Mouse (Mus musculus): Measurements from ENCODE around the gene Nr5a2.

The Nr5a2 gene

DNA sequence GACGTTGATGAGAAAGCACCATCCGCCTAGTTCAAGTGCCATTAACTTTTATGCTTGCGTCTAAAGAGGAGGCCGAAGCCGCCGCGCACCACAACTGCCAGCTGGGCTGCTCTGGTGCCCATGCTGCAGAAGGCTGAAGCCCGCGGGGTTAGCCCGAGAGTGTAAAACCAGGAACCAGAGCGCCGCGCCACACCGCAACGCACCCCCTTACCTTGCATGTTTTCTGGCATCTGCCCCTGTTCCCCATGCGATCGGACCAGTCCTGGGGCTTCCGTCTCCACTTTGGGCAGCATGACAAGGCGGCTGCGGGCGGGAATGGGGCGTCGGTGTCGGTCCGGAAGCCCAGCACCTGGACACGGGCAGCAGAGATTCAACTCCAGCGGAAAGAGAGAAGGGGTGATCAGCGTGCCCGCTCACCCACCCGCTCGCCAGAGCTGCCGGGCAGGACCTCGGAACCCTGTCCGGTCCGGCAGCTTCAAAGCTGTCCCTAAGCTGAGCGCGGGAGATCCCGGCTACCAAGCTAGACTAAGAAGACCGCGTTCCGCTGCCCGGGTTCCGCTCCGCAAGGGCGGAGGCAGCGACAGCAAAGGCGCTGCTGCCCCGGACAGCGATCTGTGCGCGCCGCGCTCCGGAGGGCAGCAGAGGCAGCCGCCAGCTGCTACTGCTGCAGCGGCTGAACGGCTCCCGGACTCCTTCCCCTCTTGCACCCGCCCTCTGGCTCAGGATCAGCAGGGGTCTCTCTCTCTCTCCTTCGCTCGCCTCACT lies 11.6 kb downstream of the Nr5a2 start:
- DNase-seq (ENCODE audit: low read depth, low spot score), result no peak

DNA sequence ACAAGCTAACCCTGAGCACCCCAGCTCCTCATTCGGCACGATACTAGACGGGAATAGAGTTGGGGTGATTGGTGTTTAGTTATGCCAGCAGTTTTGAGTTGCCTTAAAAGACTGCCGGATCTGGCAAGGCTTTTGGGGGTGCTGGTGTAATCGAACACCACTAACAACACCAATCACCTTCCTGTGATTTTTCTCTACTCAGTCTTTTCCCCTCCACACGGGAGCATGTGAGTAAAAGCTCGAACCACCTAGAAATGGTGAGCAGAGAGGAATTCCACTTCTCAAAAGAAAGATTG lies 12.2 kb downstream of the Nr5a2 start:
- DNase-seq (ENCODE audit: low read depth, low spot score), result no peak

GRCm38 (mm10) chr1:136947394-136948126 lies 12.7 kb downstream of the Nr5a2 start:
- no peak for DNase-seq (ENCODE audit: low read depth, low spot score)

DNA sequence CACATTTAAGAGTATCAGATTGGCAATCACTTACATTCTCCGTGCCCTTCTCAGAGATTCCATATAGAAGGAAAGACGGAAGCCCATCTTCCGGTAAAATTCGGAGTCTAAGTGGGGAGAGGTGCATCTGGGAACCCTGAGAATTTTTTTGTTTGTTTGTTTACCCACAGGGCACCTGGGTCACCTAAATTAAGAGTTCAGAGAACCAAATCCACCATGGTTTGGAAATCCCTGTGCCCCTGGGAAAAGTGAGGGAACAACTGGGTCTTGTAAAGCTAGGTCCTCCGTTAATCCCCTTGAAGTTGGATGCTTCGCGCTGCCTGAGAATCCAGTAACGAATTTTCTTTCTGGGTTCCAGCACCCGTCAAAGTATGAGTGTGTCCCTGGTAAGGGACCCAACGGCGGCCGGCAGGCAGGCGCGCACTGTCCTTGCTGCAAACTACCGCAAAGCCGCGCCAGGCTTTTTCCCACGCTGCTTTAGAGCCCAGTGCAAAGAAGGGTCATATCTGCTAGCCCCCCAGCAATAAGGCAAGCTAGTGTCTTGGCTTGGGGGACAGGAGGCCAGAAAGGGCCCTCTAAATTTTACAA lies 13.3 kb downstream of the Nr5a2 start:
- DNase-seq (ENCODE audit: low read depth, low spot score), result no peak

DNA sequence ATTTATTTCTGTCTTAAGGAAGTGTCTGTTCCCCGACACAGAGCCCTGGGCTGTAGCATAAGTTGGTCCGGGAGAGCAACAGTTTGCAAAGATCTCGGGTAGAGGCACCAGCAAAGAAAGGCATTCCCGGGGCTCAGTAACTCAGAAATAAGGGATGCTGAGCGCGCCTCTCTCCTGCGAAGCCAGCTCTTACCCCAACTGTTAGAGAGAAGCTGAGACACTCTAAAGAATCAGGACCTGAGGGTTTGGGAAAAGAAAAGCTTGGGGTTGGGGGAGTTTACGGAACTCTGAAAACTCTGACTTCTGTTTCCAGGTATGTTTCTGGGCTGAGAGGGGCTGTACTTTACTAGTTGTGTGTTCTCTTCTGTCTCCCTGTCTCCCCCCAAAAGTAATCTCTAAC lies 13.8 kb downstream of the Nr5a2 start:
- no peak for DNase-seq (ENCODE audit: low read depth, low spot score)

- DNase-seq (ENCODE audit: low read depth, low spot score), result no peak
Measured at GRCm38 (mm10) chr1:136945876-136946275, 14.4 kb downstream of the Nr5a2 start.

- DNase-seq (ENCODE audit: low read depth, low spot score), result no peak
Measured at GRCm38 (mm10) chr1:136945426-136945825, 14.8 kb downstream of the Nr5a2 start.

- no peak for DNase-seq (ENCODE audit: low read depth, low spot score)
Measured at GRCm38 (mm10) chr1:136940603-136941002, 19.6 kb downstream of the Nr5a2 start.

GRCm38 (mm10) chr1:136939220-136939619 lies 21.0 kb downstream of the Nr5a2 start:
- no peak for DNase-seq (ENCODE audit: low read depth, low spot score)

DNA sequence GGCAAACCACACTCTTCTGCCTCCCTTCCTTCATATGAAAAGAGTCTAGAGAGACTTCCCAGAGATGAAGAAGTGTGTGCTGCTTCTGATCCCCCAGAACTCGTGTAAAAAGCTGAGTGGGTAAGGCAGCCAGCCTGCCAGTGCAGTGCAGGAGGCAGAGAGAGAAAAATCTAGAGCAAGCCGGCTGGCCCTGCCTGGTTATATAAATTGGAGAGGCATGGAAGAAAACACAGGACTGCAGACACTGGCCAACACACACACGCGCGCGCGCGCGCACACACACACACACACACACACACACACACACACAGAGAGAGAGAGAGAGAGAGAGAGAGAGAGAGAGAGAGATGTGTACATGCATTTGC lies 24.3 kb downstream of the Nr5a2 start:
- DNase-seq (ENCODE audit: low read depth, low spot score), result no peak

- DNase-seq (ENCODE audit: low read depth, low spot score), result no peak
Measured at GRCm38 (mm10) chr1:136935316-136935959, 24.8 kb downstream of the Nr5a2 start.

GRCm38 (mm10) chr1:136934051-136934450 lies 26.2 kb downstream of the Nr5a2 start:
- no peak for DNase-seq (ENCODE audit: low read depth, low spot score)

DNA sequence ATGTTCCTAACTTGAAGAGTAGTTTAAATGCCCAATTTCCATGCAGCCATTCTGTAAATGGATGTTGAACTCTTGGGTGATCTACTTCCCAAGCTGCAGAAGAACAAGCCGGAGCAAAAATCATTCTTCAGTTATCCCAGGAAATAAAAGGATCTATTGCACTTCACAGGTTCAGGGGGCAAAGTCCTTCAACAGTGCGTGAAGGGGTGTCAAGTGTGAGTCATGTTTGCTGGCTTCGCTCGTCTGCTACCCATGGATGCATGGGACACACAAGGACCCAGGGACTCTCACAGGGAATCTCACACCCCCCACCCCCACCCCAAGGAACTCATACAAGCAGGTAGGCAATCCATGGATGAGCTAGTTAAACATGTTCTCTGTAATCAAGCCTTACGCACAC lies 29.2 kb downstream of the Nr5a2 start:
- no peak for DNase-seq (ENCODE audit: low read depth, low spot score)

DNA sequence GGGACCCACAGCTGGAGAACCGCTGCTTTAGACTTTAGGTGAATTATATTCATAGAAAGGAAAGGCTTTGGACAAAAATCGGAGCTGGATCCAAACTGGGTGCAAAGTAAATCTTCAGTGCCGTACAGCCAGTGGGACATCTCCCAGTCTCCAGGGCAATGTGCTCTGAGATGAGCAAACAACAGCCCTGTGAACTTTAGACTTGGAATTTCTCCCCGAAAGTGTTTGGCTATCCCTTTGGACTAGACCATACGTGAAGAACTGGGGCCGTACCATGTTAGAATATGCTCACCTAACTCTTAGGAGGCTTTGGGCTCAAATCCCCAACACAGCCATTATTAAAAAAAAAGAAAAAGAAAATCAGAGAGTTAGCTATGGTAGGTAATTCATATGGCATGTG lies 30.5 kb downstream of the Nr5a2 start:
- no peak for DNase-seq (ENCODE audit: low read depth, low spot score)

DNA sequence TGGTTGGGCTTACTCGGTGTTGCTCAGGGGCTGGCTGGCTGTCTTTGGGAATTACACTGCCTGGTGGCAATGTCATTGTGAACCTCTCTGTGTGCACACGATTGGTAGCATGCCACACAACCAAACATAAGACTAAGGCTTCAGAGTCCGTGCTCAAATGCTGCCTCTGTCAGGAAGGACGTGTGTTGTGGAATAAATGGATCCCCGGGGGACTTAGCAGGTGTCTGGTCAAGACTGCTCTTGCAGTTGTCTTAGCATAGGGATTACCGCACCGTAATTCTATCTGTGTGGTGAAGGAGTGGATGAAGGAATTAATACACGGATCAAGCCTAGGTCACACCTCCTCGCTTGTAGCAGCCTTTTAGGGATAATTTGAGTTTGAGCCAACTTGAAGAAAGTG lies 32.8 kb downstream of the Nr5a2 start:
- DNase-seq (ENCODE audit: low read depth, low spot score), result no peak

DNA sequence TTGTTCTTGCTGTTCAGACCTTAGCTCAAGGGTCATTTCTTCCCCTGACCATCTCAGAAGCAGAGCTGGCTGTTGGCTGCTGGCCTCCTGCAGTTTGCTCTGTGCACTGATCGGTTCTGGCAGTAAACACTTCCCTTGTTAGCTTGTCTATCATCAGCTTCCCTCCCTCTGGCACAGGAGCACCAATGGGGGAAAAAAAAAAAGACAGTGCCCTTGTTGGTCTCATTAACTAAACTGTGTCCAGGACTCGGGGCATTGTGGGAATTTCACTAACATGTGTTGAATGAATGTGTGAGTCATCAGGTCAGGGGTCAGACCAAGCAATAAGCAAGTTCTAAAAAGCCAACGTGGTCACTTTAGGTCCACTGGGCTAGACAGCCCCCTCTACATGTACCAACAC lies 34.2 kb downstream of the Nr5a2 start:
- DNase-seq (ENCODE audit: low read depth, low spot score), result no peak

GRCm38 (mm10) chr1:136920089-136920488 lies 40.2 kb downstream of the Nr5a2 start:
- no peak for DNase-seq (ENCODE audit: low read depth, low spot score)

DNA sequence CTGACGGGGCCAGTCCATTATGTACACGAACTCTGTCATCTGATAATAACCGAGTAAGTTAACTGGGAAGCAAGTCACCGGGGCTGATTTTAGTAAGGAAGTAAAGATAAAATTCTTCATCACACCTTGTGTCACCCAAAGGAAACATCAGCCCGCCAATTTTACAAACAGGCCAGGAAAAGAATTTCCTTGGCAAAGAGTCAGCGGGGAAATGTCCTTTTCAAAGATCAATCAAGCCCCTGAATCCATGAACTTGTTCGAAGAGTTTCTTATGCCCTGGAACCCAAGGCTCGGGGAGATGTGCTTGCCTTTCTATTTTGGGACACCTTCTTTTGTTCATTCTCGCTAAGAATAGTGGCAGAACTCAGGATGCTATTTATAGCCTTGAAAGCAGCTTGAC lies 41.5 kb downstream of the Nr5a2 start:
- no peak for DNase-seq (ENCODE audit: low read depth, low spot score)

DNA sequence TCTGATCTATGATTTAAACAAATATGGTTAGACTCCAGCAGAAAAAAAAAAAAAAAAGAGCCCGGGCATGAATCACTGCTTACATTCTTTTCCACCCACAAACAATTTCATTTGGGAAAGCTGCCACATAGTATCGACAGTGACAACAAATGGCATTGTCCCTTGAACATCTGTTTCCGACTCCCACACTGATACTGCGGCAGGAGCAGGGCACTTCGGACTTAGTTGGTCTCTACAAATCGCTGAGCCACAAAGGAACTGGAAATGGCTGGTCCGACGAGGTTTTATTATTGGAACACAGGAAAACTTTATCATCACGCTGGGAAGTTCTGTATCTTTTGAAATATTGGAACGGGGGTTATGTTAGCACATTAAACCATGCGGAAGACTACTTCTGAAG lies 44.8 kb downstream of the Nr5a2 start:
- DNase-seq (ENCODE audit: low read depth, low spot score), result no peak

DNA sequence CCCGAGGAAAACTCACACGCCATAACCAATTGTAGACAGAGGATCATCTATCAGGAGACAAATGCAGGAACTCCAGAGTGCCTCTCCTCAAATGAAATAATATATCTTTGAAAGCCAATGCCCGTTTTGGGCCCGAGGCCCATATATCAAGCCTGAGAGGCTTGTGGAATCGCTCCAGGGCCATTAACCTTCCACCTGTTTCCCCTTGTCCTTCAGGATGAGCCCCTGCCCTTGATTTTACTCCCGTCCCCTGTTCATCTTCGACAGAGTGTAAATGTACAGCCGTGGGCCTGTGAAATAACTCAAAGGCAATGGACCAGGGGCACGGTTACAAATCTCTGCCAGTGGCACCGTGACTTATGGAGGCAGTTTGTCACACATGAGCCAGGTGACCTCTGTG lies 48.3 kb downstream of the Nr5a2 start:
- no peak for DNase-seq (ENCODE audit: low read depth, low spot score)

GRCm38 (mm10) chr1:136911594-136911860 lies 48.7 kb downstream of the Nr5a2 start:
- DNase-seq (ENCODE audit: low read depth, low spot score), result no peak

DNA sequence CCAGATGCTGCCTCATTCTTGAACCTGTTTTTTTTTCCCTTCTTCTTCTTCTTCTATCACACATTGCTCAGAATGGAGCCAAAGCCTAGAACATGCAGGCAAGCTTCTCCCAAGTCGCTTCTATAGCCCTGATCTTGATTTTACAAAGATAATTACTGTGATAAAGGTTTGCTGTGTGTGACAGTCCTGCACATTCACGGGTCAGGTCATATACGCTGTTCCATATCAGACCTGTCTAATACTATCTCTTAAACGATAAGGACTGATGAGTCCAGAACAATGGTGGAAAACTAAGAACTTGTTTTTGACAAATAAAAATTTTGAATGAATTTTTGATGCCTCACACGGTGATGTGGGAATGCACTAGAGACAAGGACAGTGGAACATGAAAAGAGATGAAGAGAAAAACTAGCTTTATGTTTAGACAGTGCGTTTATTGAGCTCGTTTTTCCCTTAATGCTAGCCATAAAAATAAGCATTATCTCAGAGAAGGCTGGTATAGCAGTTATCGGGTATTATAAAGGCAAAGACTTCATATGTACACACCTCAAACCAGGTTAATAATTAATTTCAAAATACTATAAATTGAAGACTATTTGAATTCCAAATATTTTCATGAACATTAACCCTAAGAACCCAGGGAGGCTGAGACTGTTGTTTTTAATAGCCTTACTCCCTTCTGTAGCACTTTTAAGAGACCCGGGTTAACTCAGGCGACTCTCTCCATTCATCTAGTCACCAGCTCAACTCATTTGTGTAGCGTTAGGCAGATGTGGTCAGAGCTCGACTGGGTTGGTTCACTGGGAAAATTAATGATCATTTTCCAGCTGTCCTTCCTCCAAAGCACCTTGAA lies 49.3 kb downstream of the Nr5a2 start:
- DNase-seq (ENCODE audit: low read depth, low spot score), result no peak

Data from retina, postnatal 7 days (tissue).